ENCODE assay signal across 8 mouse cellular contexts in the genomic region with DNA sequence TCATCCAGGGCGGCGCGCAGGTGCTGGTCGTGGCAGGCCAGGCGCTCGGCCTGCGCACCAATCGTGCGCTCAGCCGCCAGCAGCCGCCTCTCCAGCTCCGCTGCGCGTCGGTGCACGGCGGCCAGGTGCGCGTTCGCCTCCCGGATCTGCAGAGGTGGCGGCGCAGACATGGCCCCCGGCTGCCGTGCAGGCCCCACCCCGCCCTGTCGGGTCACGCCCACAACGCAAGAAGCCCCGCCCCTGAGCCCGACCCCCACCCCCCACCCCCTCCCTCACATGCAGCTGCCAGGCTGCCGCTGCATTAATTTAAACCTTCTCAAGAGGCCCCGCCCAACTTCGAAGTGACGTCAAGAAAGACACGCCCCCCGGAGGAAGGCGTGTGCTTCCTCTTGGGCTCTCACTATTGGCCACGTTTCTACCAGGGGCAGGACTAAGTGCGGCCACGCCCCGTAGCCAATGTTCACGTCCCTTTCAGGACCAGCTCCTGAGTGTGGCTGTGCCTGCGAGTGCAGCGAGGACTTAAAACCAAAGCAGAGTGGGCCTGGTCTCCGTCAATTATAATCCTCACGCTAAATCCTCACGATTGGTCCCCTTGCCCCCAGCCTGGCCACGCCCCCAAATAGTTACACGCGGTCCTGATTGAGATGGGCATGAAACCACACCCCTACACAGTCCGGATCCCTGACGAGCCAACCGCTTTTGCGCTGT. TPM values are rescaled to one million over a fixed set of nuclear protein-coding genes. Genes with fewer than 3 reads are reported as not detected.
DNase-seq lines count a peak whose midpoint lies in the region; ATAC-seq lines count a peak whose summit lies in the region.

No protein-coding gene starts in this region.

- WGBS in hindbrain, embryonic 15.5 days = 0% methylated on average over 53 of the region's 55 CpGs

- DNase-seq in T-cell, adult 2 months (ENCODE audit: low spot score) = peak; percentile 97
- peak; percentile 91 to 92 for DNase-seq in cerebellum, postnatal 36 days
- peak; percentile 94 to 99 for DNase-seq in frontal cortex, postnatal 36 days (ENCODE audit: low spot score in 2 of 2)
- peak; percentile 98 for DNase-seq in left cerebral cortex, adult 11 months (ENCODE audit: low spot score)
- DNase-seq in lung, postnatal 4 days = peak; percentile 97 to 98
- peak; percentile 99 for DNase-seq in retina, postnatal 7 days (ENCODE audit: low read depth, low spot score)
- DNase-seq in urinary bladder, adult 2 months (ENCODE audit: low spot score) = peak; percentile 85

- H3K4me2 ChIP-seq in hindbrain, embryonic 15.5 days = peak overlapping the region; percentile 63

- peaks cover 11% of the 10 kb centered on the region for H3K36me3 ChIP-seq in hindbrain, embryonic 15.5 days

- H3K4me3 ChIP-seq in hindbrain, embryonic 15.5 days = peak overlapping the region; percentile 63

- no peaks in the 10 kb centered on the region for H3K27me3 ChIP-seq in hindbrain, embryonic 15.5 days

- H3K9me3 ChIP-seq in hindbrain, embryonic 15.5 days = no peaks in the 10 kb centered on the region

- peak overlapping the region; percentile 81 for H3K9ac ChIP-seq in hindbrain, embryonic 15.5 days

- peaks cover 36% of the 10 kb centered on the region for H3K4me1 ChIP-seq in hindbrain, embryonic 15.5 days (replicated peaks)

- H3K27ac ChIP-seq in hindbrain, embryonic 15.5 days (replicated peaks) = peak overlapping the region; percentile 90

- peak; percentile 93 for ATAC-seq in hindbrain, embryonic 15.5 days (ENCODE audit: low FRiP score, low read depth)

RNA-seq across cellular contexts. Expression of a gene that starts 0.8 kb away (rescaled TPM):
- polyA plus RNA-seq in hindbrain, embryonic 15.5 days (2015; fragmentation: Nextera tagmentation; extraction: Ambion mirVana) = 579 and 588 TPM in 2 replicates
- polyA plus RNA-seq in urinary bladder, adult 2 months (2012; rRNA removed) = 308 and 313 TPM in 2 replicates

RNA-seq across cellular contexts. Expression of a gene that starts 1.0 kb away (rescaled TPM):
- 15.2 and 16.7 TPM in 2 replicates for polyA plus RNA-seq in hindbrain, embryonic 15.5 days (2015; fragmentation: Nextera tagmentation; extraction: Ambion mirVana)
- polyA plus RNA-seq in urinary bladder, adult 2 months (2012; rRNA removed) = 18.2 and 26.4 TPM in 2 replicates

RNA-seq across cellular contexts. Expression of a gene that starts 40.5 kb away (rescaled TPM):
- polyA plus RNA-seq in hindbrain, embryonic 15.5 days (2015; fragmentation: Nextera tagmentation; extraction: Ambion mirVana) = 2.5 and 2.6 TPM in 2 replicates
- 22.8 and 28.7 TPM in 2 replicates for polyA plus RNA-seq in urinary bladder, adult 2 months (2012; rRNA removed)

RNA-seq across cellular contexts. Expression of a gene that starts 43.7 kb away (rescaled TPM):
- 103 and 107 TPM in 2 replicates for polyA plus RNA-seq in hindbrain, embryonic 15.5 days (2015; fragmentation: Nextera tagmentation; extraction: Ambion mirVana)
- polyA plus RNA-seq in urinary bladder, adult 2 months (2012; rRNA removed) = 72.5 and 77.3 TPM in 2 replicates

RNA-seq across cellular contexts. Expression of a gene that starts 47.7 kb away (rescaled TPM):
- 89.7 and 96.9 TPM in 2 replicates for polyA plus RNA-seq in hindbrain, embryonic 15.5 days (2015; fragmentation: Nextera tagmentation; extraction: Ambion mirVana)
- polyA plus RNA-seq in urinary bladder, adult 2 months (2012; rRNA removed) = 50.0 and 61.3 TPM in 2 replicates

Comparison
In these comparisons a context has a peak if more than half of its experiments do, and no peak if none do; other contexts are left out.
1. Peak in every context shown above with its lines: DNase-seq, ATAC-seq, H3K4me3 ChIP-seq and H3K27ac ChIP-seq.